Comparison of ENCODE assay signal across 23 mouse cellular contexts in the genomic region with DNA sequence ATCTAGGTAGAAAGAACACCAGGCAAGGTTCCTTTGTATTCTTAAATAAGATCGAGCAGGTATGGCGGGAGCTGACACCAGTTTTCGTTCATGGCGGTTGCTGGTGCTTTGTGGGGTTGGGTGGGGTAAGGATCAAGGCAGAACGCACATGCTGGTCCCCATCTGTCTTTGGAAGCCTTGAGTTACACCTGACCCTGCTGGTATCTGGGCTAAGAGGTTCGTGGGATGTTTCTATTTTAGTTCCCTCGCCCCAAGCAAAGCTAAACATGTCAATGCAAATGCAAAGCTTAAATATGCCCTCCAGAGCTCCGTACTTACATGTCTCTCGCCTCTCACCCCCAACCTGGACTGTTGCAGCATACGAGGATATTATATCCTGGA. TPM values are rescaled to one million over a fixed set of nuclear protein-coding genes. Genes with fewer than 3 reads are reported as not detected.
DNase-seq lines count a peak whose midpoint lies in the region; ATAC-seq and TF ChIP-seq lines count a peak whose summit lies in the region.
"Had no signal": no experiment of that assay in that cellular context is flagged by ENCODE, and none has a peak within 500 bp of the region (broad histone marks: within the 10 kb centered on the region; RNA-seq: fewer than 3 reads in every experiment).

No protein-coding gene starts in this region.

- WGBS in kidney, postnatal 0 days, result 82% methylated on average over 10 of the region's 10 CpGs
- WGBS in midbrain, postnatal 0 days, result 91% methylated on average over 10 of the region's 10 CpGs

- H3K4me1 ChIP-seq in kidney, postnatal 0 days (replicated peaks; ENCODE audit: insufficient read depth, low read length), result no peaks in the 10 kb centered on the region
- H3K4me1 ChIP-seq in cortical plate, adult 2 months (ENCODE audit: control insufficient read depth, insufficient read depth, low read length), result peaks cover 18% of the 10 kb centered on the region
- H3K4me1 ChIP-seq in midbrain, postnatal 0 days (ENCODE audit: insufficient read depth, low read length), result no peaks in the 10 kb centered on the region
- H3K4me1 ChIP-seq: embryonic facial prominence, embryonic 12.5 days; embryonic facial prominence, embryonic 15.5 days; hindbrain, embryonic 12.5 days had no signal

- no peak for TF ChIP-seq CTCF in gastrocnemius, adult 2 months (IDR thresholded peaks at IDR 0.05)
- no peak for TF ChIP-seq CTCF in kidney, postnatal 0 days (IDR thresholded peaks at IDR 0.05; ENCODE audit: low read depth)
- TF ChIP-seq CTCF in cortical plate, adult 2 months (IDR thresholded peaks at IDR 0.05; ENCODE audit: extremely low read depth, insufficient read depth, low read length), result no peak
- TF ChIP-seq CTCF in midbrain, postnatal 0 days (IDR thresholded peaks at IDR 0.05), result no peak

- H3K27me3 ChIP-seq in kidney, postnatal 0 days (ENCODE audit: insufficient read depth, low read length), result no peaks in the 10 kb centered on the region
- no peaks in the 10 kb centered on the region for H3K27me3 ChIP-seq in midbrain, postnatal 0 days (ENCODE audit: insufficient read depth, low read length)
- H3K27me3 ChIP-seq: CH12.LX; embryonic facial prominence, embryonic 12.5 days; embryonic facial prominence, embryonic 15.5 days; forebrain, embryonic 15.5 days; hindbrain, embryonic 12.5 days; hindbrain, embryonic 15.5 days; Patski had no signal

- no peak overlapping the region for H3K9ac ChIP-seq in kidney, postnatal 0 days (ENCODE audit: low read depth, low read length)
- H3K9ac ChIP-seq in midbrain, postnatal 0 days (replicated peaks; ENCODE audit: low read length, poor library complexity, severe bottlenecking), result no peak overlapping the region
- H3K9ac ChIP-seq: embryonic facial prominence, embryonic 12.5 days; embryonic facial prominence, embryonic 15.5 days; forebrain, embryonic 12.5 days; forebrain, embryonic 15.5 days; hindbrain, embryonic 12.5 days; hindbrain, embryonic 15.5 days had no signal

- no peaks in the 10 kb centered on the region for H3K36me3 ChIP-seq in kidney, postnatal 0 days (ENCODE audit: insufficient read depth, low read length)
- H3K36me3 ChIP-seq in midbrain, postnatal 0 days (ENCODE audit: insufficient read depth, low read length), result no peaks in the 10 kb centered on the region
- H3K36me3 ChIP-seq: embryonic facial prominence, embryonic 12.5 days; embryonic facial prominence, embryonic 15.5 days; G1E; hindbrain, embryonic 12.5 days; hindbrain, embryonic 15.5 days had no signal

- no peak overlapping the region for H3K4me2 ChIP-seq in kidney, postnatal 0 days (ENCODE audit: low read length)
- no peak overlapping the region for H3K4me2 ChIP-seq in midbrain, postnatal 0 days (ENCODE audit: low read depth, low read length, poor library complexity, severe bottlenecking)
- H3K4me2 ChIP-seq: embryonic facial prominence, embryonic 12.5 days; embryonic facial prominence, embryonic 15.5 days; forebrain, embryonic 12.5 days; forebrain, embryonic 15.5 days; heart, embryonic 11.5 days; hindbrain, embryonic 12.5 days; hindbrain, embryonic 15.5 days had no signal

- H3K4me3 ChIP-seq in gastrocnemius, adult 2 months, result peak overlapping the region; percentile 38
- no peak overlapping the region for H3K4me3 ChIP-seq in kidney, postnatal 0 days (replicated peaks; ENCODE audit: low read depth, low read length)
- H3K4me3 ChIP-seq in cortical plate, adult 2 months (ENCODE audit: insufficient read depth, low read length), result no peak overlapping the region
- H3K4me3 ChIP-seq in midbrain, postnatal 0 days (ENCODE audit: low read depth, low read length), result no peak overlapping the region
- H3K4me3 ChIP-seq: embryonic facial prominence, embryonic 12.5 days; embryonic facial prominence, embryonic 15.5 days; forebrain, embryonic 12.5 days; forebrain, embryonic 15.5 days; hindbrain, embryonic 12.5 days; hindbrain, embryonic 15.5 days had no signal

- TF ChIP-seq POLR2A in cortical plate, adult 2 months (IDR thresholded peaks at IDR 0.05; ENCODE audit: extremely low read depth, insufficient read depth, low read length), result no peak

- no peaks in the 10 kb centered on the region for H3K9me3 ChIP-seq in kidney, postnatal 0 days (replicated peaks; ENCODE audit: low read length)
- no peaks in the 10 kb centered on the region for H3K9me3 ChIP-seq in midbrain, postnatal 0 days (ENCODE audit: low read length)
- H3K9me3 ChIP-seq: embryonic facial prominence, embryonic 12.5 days; embryonic facial prominence, embryonic 15.5 days; forebrain, embryonic 12.5 days; forebrain, embryonic 15.5 days; hindbrain, embryonic 12.5 days; hindbrain, embryonic 15.5 days had no signal

- intact Hi-C loops in gastrocnemius, adult 2 months (cut with DNase I), result loop anchor here (5.0 kb wide), 2 partner anchors 35 to 90 kb away; no protein-coding TSS in a partner anchor

- no peak for DNase-seq in gastrocnemius, adult 2 months
- DNase-seq in gastrocnemius, adult 18-20 months (ENCODE audit: low spot score), result no peak
- DNase-seq in kidney, postnatal 0 days (ENCODE audit: low spot score), result no peak
- DNase-seq in kidney, adult 18-20 months, result no peak
- no peak for DNase-seq in midbrain, postnatal 0 days (ENCODE audit: low spot score)
- DNase-seq: adrenal gland, postnatal 10 days; adrenal gland, postnatal 36 days; B cell, adult 2 months; cerebellum, adult 11 months; cerebellum, adult 8-10 months; gastrocnemius, postnatal 14 days; heart, adult 11 months had no signal

- peak overlapping the region; percentile 85 for H3K27ac ChIP-seq in gastrocnemius, adult 2 months
- peak overlapping the region; percentile 54 for H3K27ac ChIP-seq in kidney, postnatal 0 days
- 0 out of 2 replicates have a peak overlapping the region, but pooled peaks have one; percentile 12 for H3K27ac ChIP-seq in cortical plate, adult 2 months (ENCODE audit: insufficient read depth, low read length)
- H3K27ac ChIP-seq in midbrain, postnatal 0 days (ENCODE audit: low read depth, low read length), result no peak overlapping the region
- H3K27ac ChIP-seq: embryonic facial prominence, embryonic 12.5 days; embryonic facial prominence, embryonic 15.5 days; forebrain, embryonic 12.5 days; forebrain, embryonic 15.5 days; hindbrain, embryonic 12.5 days; hindbrain, embryonic 15.5 days had no signal

- no peak for ATAC-seq in kidney, postnatal 0 days (replicated peaks; ENCODE audit: low FRiP score, low read depth)
- no peak for ATAC-seq in midbrain, postnatal 0 days (ENCODE audit: low FRiP score)
- ATAC-seq: forebrain, embryonic 15.5 days; Patski had no signal

RNA-seq across cellular contexts. Expression of gene Sel1l3, which starts 41.5 kb away (rescaled TPM):
- total RNA-seq in gastrocnemius, adult 2 months (2021), result 10 to 100 TPM; 59.8 to 69.4 TPM
- total RNA-seq in gastrocnemius, adult 18-20 months (2021), result 10 to 100 TPM; 52.0 to 54.8 TPM
- polyA plus RNA-seq in kidney, postnatal 0 days (2015; fragmentation: Nextera tagmentation; extraction: Ambion mirVana), result 11.1 and 11.8 TPM in 2 replicates
- polyA plus RNA-seq in cortical plate, adult 2 months (2012; rRNA removed), result 47.7 and 53.1 TPM in 2 replicates
- total RNA-seq in midbrain, postnatal 0 days (2014; rRNA removed), result 19.0 and 22.2 TPM in 2 replicates
- 4.7 TPM in 2 replicates for polyA plus RNA-seq in midbrain, postnatal 0 days (2015; fragmentation: Nextera tagmentation; extraction: Ambion mirVana)
- polyA plus RNA-seq: G1E had no signal
